Mouse (Mus musculus): ENCODE measurements around the gene Grm6. TPM values are rescaled to one million over a fixed set of nuclear protein-coding genes. Genes with fewer than 3 reads are reported as not detected.

Grm6 gene
- polyA plus RNA-seq, 1 experiment from 2014 or later, result not detected

Other genes with a start within 250 kb of the Grm6 start
- gene Adamts2, start 248.6 kb upstream of the Grm6 start, polyA plus RNA-seq (2015; fragmentation: Nextera tagmentation; extraction: Ambion mirVana), result 8.5 and 9.0 TPM in 2 replicates
- 15.0 and 16.3 TPM in 2 replicates for gene Zfp354c, start 23.0 kb upstream of the Grm6 start, polyA plus RNA-seq (2015; fragmentation: Nextera tagmentation; extraction: Ambion mirVana)
- 0.33 and 0.44 TPM in 2 replicates for gene Zfp879, start 9.1 kb upstream of the Grm6 start, polyA plus RNA-seq (2015; fragmentation: Nextera tagmentation; extraction: Ambion mirVana)
- gene Zfp454, start 37.0 kb downstream of the Grm6 start, polyA plus RNA-seq (2015; fragmentation: Nextera tagmentation; extraction: Ambion mirVana), result 5.1 and 5.2 TPM in 2 replicates
- 9.1 and 9.8 TPM in 2 replicates for gene Zfp2, start 65.5 kb downstream of the Grm6 start, polyA plus RNA-seq (2015; fragmentation: Nextera tagmentation; extraction: Ambion mirVana)
- gene Zfp354b, start 80.9 kb downstream of the Grm6 start, polyA plus RNA-seq (2015; fragmentation: Nextera tagmentation; extraction: Ambion mirVana), result 0.71 and 1.2 TPM in 2 replicates
- not detected in 2 replicates for gene 4933414I15Rik, start 93.1 kb downstream of the Grm6 start, polyA plus RNA-seq (2015; fragmentation: Nextera tagmentation; extraction: Ambion mirVana)
- not detected in 2 replicates for gene Prop1, start 103.1 kb downstream of the Grm6 start, polyA plus RNA-seq (2015; fragmentation: Nextera tagmentation; extraction: Ambion mirVana)
- not detected in 2 replicates for gene Olfr1378, start 115.8 kb downstream of the Grm6 start, polyA plus RNA-seq (2015; fragmentation: Nextera tagmentation; extraction: Ambion mirVana)
- gene Olfr1377, start 131.3 kb downstream of the Grm6 start, polyA plus RNA-seq (2015; fragmentation: Nextera tagmentation; extraction: Ambion mirVana), result not detected in 2 replicates
- gene Olfr51, start 152.9 kb downstream of the Grm6 start, polyA plus RNA-seq (2015; fragmentation: Nextera tagmentation; extraction: Ambion mirVana), result not detected in 2 replicates
- not detected in 2 replicates for gene Olfr54, start 163.6 kb downstream of the Grm6 start, polyA plus RNA-seq (2015; fragmentation: Nextera tagmentation; extraction: Ambion mirVana)
- not detected in 2 replicates for gene Olfr1375, start 197.4 kb downstream of the Grm6 start, polyA plus RNA-seq (2015; fragmentation: Nextera tagmentation; extraction: Ambion mirVana)
- gene Zfp354a, start 208.6 kb downstream of the Grm6 start, polyA plus RNA-seq (2015; fragmentation: Nextera tagmentation; extraction: Ambion mirVana), result 6.7 and 7.4 TPM in 2 replicates